Mouse (Mus musculus) brain, adult 2 months (tissue): ENCODE results near the gene Btg1.

Experiments
- DNase-seq: peaks from one replicate; pipeline ENCODE4 v3.0.0; 2011; ENCODE audit warnings: low read depth, low spot score

Gene Btg1

DNA sequence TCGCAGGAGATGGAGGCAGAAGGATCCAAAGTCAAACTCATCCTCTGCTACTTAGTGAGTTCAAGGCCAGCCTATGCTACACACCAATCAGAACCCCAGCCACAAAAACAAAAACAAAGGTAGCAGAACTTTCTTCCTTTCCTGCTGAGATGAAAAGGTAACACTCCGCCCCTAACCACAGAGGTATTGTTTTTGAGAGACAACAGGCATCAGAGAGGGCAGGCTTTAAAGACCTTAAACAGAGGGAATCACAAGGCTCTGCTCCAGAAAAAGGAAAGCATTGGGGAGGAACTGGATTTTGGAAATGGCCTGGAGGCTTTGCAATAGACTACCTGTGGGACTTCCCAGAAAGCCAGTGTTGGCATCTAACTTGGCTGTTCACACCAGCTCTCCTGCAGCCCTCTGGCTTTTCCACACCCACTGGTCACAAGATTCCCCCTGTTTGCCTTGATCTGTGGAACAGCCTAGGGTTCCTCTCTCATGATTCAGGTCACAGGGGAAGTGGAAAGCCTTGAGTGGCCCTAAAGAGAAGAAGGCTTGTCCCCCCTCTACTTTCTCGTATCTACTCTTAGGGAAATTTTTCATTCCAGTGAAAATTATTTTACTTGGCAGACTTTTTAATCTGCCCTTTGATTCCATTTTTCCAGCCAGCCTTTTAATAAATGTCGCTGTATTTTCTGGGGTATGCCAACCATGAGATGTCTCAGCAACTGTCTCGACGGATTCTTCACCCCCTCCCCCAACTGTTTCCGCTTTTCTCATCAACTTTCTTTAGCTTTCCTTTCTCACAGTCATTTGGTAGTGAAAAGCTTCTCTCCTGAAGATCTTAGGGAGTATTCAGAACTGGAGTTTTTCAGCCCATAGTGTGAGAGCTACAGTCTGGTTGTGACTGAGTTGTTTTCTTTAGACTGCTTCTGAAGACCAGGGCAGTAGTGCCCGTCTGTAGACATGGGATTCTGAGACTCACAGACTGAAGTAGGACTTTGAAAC is 7.2 kb upstream of the Btg1 start:
- DNase-seq, result no peak

DNA sequence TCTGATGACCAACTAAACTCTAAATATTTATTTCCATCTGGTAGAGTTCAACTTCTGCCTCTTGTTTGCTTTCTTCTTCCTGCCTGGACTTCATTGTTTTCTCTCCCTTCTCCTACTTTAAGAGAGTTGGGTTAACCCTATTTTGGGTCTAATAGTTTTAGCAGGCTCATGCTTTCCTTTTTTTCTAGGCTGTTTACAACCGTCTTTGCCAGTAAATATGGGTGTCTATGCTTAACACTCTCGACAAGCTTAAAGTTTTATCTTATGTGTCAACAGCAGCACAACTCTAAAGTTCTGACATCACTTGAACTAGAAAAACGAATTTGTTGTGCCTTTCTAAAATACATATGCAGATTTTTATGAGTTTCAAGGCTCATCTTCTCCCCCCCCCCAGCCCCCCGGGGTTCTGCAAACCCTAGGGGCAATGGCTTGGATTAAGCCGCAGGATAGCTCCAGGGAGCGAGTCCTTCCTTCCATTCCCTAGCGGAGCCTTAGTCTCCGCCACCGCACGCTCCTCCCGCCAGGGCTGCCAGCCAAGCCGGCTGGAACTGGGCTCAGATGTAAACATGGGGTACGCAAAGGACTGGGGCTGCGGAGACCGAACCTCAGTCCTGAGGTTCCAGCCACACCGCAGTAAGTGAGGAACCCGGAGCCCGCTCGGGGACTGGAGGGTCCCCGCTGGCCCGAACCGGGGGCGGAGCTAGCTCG is 651 bp upstream of the Btg1 start:
- no peak for DNase-seq

DNA sequence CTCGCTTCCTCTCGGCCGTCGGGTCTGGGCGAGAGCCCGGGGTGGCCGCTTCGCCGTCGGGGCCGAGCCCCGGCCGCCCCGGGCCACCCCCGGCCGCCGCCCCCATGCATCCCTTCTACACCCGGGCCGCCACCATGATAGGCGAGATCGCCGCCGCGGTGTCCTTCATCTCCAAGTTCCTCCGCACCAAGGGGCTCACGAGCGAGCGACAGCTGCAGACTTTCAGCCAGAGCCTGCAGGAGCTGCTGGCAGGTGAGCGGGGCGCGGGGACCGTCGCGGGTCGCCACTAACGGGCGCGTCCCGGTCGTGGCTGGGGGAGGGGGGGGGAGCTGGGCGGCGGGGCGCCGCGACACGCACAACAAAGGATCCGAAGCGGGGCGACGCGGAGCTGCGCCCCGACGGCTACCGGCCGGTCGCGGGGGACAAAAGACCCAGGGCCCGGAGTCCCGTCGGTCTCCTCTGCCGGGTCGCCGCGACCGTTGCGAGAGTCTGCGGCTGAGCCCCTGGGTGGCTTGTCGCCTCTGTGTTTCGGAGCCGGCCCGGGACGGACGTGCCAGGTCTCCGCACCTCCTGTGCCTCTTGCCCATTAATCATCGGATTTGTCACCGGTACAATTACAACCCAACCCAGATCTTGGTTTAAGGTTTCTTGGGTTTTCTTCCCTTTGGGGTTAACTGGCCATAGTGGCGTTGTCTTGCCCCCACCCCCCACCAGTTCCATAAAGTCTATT is 580 bp downstream of the Btg1 start:
- DNase-seq, result peak; percentile 29

DNA sequence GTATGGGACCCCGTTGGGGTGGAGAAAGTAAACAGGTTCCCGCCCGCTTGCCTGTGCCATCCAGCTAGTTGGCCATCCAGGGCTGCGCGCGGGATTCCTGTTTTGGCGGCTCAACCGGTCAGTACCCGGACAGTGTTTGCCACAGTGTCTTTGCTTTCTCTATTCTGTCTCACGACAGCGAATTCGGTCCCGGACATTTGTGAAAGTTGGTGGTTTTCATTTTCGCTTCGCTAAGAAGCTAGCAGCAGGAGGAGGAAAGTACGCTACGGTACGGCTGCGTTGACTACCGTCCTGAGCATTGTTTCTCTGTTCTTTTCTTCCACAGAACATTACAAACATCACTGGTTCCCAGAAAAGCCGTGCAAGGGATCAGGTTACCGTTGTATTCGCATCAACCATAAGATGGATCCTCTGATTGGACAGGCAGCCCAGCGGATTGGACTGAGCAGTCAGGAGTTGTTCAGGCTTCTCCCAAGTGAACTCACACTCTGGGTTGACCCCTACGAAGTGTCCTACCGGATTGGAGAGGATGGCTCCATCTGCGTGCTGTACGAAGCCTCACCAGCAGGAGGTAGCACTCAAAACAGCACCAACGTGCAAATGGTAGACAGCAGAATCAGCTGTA is 1.3 kb downstream of the Btg1 start:
- DNase-seq, result peak; percentile 80

DNA sequence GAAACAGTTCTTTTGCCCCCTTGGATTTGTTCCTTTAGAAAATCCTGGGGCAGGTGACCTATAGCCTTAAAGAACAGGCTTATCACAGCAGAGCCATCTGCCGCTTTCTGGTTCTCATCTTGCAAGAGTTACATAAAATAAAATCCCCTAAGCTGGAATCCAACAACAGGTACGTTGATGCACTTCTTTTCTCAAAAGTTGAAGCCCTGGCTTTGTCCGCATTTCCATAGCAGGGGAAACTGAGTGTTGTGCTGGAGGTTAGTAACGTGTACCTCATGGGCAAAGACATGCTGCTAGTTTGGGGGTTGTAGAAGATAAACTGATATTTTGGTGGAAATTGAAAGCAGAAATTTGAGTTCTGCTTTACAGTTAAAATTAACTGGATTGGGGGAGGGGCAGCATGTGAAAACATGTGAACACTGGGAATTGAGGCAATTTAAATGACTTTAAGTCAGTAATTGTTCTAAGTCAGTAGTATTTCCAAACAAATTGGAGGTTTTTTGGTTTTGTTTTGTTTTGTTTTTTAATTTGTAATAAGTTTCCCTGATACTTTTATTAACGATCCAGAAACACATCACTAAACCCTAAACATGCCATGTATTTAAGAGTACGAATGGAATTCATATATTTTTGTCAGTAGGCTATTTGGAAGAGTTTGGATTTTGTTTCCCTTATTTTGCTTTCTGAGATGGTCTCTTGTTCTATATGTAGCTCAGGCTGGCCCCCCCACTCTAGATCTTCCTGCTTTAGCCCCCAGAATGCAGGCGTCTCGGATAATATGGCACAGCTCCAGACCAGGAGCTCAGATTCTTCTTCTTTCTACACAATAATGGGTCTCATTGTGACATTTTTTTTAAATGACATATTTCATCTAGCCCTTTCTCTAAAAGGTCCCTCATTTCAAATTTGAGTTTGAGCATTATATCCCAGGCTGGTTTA is 3.4 kb downstream of the Btg1 start:
- DNase-seq, result peak; percentile 47

DNA sequence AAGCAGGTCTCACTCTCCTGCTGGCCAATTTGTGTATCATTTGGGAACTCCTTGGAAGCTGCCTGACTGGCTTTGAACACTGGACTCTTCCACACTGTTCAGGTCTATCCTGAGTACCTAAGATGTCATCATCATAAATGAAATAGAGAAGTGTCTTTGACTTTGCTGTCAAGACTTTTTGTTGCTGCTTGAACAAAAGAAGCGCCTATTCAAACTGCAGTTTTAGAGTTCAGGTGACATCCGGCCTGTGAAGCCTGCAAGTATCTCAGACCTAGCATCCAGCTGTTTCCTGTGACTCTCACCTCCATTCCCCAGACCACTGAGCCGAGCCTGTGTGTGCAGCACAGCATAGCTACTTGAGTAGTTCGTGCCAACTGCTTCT is 4.1 kb downstream of the Btg1 start:
- DNase-seq, result peak; percentile 49

DNA sequence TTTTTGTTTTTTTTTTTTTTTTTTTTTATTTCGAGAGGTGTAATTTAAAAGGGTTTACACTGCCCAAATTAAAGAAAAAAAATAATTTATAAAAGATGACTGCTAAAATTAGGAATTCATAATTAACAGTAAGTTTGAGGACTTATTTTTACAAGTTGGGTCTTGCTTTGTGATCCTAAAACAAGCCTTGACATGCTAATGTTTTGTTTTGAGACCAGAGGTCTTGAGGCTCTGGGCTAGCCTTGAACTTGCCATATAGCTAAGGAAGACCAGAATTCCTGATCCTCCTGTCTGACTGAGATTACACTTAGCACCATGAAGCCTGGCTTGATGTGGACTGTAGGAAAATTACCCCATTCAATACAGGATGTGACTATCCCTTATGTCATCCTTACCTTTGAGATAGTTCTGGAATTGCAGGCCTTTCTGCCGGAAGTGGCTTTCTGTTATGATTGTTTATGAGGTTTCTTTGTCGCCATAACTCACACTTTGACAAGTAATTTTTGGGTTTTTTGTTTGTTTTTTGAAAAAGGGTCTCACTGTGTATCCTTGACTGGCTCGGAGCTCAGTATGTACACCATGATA is 4.6 kb downstream of the Btg1 start:
- peak; percentile 30 for DNase-seq

DNA sequence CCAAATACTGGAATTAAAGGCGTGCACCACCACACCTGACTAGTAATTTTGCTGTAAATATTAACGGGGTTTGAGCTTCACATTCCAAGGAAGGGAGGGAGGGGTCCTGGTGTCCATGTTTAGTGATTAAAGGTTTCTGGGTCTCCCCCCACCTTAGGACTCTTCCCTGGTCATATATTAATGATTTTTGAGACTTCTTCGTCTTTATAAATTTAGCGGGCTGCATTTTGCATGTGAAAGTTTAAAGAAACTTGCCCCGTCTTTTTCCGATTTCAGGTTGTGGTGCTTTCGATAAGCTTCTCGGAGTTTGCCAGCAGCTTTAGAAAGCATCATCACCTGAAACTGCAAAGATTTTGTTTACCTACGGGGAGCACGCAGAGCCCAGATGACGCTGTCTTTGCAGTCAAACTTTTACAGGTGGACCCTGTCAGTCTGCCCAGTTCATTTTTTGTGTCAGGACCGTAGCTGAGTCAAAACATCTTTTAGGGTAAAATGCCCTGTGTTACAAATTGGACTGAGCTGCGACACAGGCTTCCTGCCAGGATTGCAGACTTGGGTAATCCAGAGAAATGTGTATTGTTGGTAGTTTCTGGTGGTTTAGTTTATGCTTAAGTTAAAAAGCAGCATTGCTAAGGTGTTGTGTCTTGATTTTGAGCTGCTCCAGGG is 5.3 kb downstream of the Btg1 start:
- DNase-seq, result peak; percentile 72

DNA sequence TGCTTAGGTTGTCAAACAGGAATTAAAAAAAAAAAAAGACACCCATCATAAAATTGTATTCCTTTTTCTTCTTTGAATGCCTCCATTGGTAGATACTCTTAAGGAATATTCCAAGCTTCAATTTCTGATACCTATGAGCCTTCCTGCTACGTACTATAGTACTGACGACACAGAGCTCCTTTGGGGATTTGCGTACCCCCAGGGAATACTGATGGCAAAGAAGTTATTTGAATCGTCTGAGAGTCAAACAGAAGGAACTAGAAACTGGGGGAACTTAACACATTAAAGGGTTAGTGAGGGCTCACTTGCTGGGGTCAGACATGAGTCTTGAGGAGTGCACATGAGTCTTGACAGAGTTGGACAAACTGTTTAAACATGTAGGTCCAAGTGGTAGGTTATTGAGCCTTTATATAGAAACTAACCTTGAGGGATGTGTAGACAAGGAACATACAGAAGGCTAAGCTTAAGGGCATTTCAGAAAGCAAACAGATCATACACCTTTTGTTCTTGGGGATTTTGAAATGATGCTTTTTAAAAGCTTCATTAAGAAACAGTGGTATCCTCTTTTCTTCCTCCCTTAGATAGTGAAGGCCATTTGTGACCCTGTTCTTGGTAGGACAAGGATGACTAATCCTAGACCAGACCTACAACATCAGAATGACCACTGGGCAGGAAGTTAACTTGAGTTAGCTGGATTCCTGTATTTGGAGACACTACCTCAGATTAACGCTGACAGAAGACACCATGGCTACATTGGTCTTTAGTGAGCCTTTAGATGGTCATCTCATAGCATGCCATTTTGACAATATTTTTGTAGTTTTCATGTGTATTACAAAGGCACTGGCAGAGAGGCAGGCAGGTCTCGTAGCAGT is 6.2 kb downstream of the Btg1 start:
- no peak for DNase-seq

DNA sequence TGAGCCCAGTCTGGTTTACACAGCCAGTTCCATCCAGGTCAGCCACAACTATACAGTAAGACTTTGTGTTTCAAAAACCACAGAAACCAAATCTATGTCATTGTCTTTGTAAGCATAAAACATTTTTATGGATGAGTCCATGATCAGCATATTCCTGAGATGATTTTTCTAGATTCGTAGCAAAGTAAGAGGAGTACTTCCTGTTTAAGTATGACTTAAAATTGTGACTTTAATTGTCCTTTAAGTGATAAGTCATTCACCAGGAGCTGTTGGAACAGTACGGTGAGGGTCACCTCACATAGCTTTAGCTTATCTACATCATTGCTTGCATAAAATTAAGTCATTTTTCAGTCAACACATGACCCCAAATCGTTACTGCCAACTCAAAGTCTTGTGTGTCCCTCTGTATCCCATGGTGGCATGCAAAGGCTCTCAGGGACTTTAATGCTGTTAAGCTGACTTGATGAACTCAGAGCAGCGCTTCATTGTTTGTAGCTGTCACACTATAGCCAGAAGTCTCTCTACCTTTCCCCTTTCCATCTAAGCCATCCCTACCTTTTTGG is 6.9 kb downstream of the Btg1 start:
- no peak for DNase-seq

DNA sequence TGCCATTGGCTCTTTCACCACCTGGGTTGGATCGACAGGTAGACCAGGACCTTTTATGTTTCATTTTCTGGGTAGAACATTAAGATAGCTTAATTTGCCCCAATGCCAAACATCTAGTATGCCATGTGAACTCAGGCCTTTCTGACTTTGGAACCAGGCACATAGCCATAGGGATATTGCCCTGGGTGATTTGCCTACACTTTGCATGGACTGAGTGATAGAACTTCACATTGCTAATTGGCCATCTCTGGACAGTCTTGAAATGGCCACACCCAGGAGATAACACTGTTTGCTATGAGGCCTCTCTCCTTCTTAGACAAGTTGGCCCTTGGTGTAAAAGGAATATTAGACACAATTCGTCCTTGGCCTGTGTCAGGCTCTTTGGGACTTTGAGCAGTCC is 7.6 kb downstream of the Btg1 start:
- DNase-seq, result no peak

DNA sequence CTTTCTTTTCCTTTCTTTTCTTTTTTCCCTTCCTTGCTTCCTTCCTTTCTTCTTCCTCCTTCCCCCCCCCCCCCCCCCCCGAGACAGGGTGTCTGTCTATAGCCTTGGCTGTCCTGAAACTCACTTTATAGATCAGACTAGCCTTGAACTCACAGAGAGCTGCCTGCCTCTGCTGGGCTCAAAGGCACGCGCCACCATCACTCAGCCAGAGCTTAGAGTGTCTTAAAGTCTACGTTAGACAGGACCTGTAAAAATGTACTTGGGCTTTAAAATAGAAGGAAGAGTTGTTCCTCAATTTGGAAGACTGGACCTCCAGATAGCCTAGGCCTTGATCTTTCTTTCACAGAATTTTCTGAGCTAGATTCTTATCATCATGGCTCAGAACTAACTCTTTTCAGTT is 8.3 kb downstream of the Btg1 start:
- no peak for DNase-seq

DNA sequence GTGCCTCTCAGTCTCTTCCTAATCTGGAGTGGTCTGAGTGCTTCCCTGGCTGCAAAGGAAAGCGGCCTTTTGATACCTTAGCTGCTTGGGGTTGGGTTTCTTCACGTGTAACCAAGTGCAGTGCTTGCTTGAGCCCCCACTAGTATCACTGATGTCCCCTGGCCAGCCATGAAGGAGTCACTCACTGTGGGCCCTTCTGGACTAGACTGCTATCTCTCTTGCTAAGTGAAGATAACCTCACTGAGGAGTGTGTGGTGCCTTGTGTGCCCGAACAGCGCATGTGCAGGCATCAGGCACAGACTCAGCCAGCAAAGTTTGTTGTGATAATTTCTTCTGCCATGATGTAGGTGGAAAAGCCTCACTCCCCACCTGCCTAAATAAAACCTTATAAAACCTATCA is 8.9 kb downstream of the Btg1 start:
- DNase-seq, result no peak

DNA sequence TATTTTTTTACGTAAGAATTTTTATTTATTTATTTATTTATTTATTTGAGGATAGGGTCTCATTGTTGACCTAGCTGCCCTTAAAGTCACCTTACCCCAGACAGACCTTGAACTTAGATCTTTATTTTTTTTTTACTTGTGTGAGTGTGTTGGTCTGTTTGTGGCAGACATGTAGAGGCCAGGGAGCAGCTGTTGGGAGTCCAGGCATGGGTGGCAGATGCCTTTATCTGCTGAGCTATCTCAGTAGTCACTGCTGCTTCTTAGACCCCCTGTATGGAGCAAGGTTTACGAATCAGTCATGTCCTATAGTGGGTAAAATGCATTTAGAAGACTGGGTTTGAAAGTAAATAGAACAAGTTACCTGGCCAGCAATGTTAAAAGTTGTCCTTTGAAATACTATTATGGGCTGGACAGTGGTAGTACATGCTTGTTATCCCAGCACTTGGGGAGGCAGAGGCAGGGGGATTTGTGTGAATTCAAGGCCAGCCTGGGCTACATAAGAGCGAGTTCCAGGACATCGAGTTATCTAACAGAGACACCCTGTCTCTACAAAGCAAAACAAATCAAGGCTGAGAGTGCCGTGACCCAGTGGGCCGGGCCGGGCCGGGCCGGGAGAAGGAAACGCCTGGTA is 9.4 kb downstream of the Btg1 start:
- no peak for DNase-seq

DNA sequence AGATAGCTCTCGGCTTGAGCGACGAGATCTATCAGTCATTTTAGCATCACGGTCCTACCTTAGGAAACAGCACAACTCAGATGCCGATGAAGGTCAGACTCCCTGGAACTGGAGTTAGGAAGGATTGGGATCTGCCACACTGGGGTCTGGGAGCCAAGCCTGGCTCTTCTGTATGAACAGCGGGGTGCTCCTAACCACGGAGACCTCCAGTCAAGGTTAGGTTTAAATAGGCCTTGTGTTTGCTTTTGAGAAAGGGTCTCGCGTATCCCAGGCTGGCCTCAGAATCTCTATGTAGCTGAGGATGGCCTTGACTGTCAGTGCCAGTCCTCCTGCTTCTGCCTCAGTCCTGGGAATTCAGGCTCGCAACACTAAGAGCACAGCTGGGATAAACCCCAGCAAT is 10.5 kb downstream of the Btg1 start:
- no peak for DNase-seq

DNA sequence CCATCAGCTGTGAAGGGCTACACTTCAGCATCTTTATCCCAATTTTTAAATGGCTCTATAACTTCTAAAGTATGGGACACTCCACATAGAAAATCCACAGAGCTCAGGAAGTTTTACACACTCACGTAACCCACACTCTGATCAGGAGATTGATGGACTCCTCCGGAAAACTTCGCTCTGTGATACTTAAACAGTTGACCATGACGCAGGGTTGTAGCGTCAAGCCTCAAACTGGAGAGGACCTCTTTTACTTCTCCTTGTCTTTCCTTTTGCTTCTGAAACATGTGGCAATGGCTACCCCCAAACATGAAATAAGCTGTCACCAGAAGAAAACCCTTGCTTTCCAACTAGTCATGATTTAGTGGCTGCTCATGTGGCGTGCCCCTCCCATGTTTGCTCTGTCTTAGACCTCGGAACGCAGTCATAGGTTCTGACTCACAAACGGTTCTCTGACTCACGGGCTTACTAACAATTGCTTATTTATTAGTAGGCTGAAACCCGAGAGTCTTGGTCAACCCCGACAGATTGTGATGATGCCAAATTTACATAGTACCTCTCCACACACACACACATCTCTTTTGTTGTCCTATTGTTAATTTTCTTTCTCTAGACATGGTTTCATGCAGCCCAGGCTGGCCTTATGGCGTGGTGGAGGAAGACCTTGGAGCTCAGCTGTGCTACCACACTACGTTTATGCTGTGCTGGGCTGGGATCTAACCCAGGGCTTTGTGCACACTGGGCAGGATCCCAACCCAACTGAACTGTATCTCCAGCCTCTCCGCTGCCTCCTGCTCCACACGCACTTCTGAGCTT is 11.5 kb downstream of the Btg1 start:
- DNase-seq, result peak; percentile 75

DNA sequence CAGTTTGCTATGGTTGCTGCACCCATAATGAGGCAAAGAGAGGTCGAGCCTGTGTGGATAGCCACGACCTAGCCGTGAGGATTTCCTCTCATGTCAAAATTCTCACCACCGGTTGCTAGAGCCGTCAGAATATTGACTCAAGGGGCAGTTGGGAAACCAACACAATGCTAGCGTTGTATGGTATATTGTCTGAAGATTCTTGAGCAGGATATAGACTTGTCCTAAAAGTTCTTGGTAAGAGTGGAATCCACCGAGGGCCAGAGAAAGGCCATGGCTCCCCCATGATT is 12.1 kb downstream of the Btg1 start:
- no peak for DNase-seq
